Mouse (Mus musculus): ENCODE results near the gene Tmem167. TPM values are rescaled to one million over a fixed set of nuclear protein-coding genes. Genes with fewer than 3 reads are reported as not detected.

The Tmem167 gene
- polyA plus RNA-seq (2012; rRNA removed) (3.4 and 5.9 TPM in 2 replicates), polyA plus RNA-seq (2014; fragmentation: Nextera tagmentation; extraction: Ambion mirVana) (24.9 and 27.1 TPM in 2 replicates)

GRCm38 (mm10) chr13:90088962-90089824, at the start of gene Tmem167, which contains the start of gene Xrcc4:
Gene Tmem167, plus strand, starts transcription at chr13:90089123.
Gene Xrcc4, minus strand, starts transcription at chr13:90089608.
- peak within 1 kb of the TSS; percentile 95 for H3K4me2 ChIP-seq (ENCODE audit: low read depth)
- ATAC-seq (ENCODE audit: insufficient read depth) (peak; percentile 100), DNase-seq (ENCODE audit: low read depth in 3 of 3, low spot score in 3 of 3) (peak; percentile 94 to 96 (median 94))
- peak within 1 kb of the TSS; percentile 82 for H3K9ac ChIP-seq (replicated peaks)
- no peaks in the 10 kb centered on the region for H3K27me3 ChIP-seq (ENCODE audit: control insufficient read depth, insufficient read depth, low read length)
- H3K27ac ChIP-seq: peak within 1 kb of the TSS; percentile 59
- WGBS (ENCODE audit: insufficient replicate concordance): 2% methylated on average over 41 of the region's 41 CpGs
- H3K4me1 ChIP-seq (replicated peaks; ENCODE audit: control insufficient read depth in 2 of 2, insufficient read depth in 2 of 2, low read length in 1 of 2): peaks cover 4 to 5% of the 10 kb centered on the region in 2 experiments; a peak in 3 of 4 replicates
- peak within 1 kb of the TSS; percentile 97 to 98 for H3K4me3 ChIP-seq (ENCODE audit: insufficient read depth in 1 of 2, low read depth in 2 of 2, low read length in 2 of 2)
- no peaks in the 10 kb centered on the region for H3K9me3 ChIP-seq (ENCODE audit: control insufficient read depth, low read length)
- TF ChIP-seq CTCF (IDR thresholded peaks at IDR 0.05; ENCODE audit: low read depth): no peak
- 0 out of 2 replicates have a peak, but pooled peaks have one; percentile 4 for TF ChIP-seq EP300 (IDR thresholded peaks at IDR 0.05; ENCODE audit: low read depth)
- no peaks in the 10 kb centered on the region for H3K36me3 ChIP-seq (replicated peaks; ENCODE audit: control insufficient read depth, insufficient read depth, low read depth)

GRCm38 (mm10) chr13:90039613-90040012, 49.3 kb upstream of the Tmem167 start:
- Histone ChIP-seq H3K9me3 (ENCODE audit: control insufficient read depth, low read length) (no peaks in the 10 kb centered on the region), H3K27ac (no peak overlapping the region), H3K4me3 (ENCODE audit: insufficient read depth in 1 of 2, low read depth in 2 of 2, low read length in 2 of 2) (no peak overlapping the region), H3K36me3 (replicated peaks; ENCODE audit: control insufficient read depth, insufficient read depth, low read depth) (no peaks in the 10 kb centered on the region), H3K4me1 (replicated peaks; ENCODE audit: control insufficient read depth in 2 of 2, insufficient read depth in 2 of 2, low read length in 1 of 2) (no peaks in the 10 kb centered on the region), H3K27me3 (ENCODE audit: control insufficient read depth, insufficient read depth, low read length) (no peaks in the 10 kb centered on the region), H3K4me2 (ENCODE audit: low read depth) (no peak overlapping the region), H3K9ac (replicated peaks) (no peak overlapping the region)
- DNase-seq (ENCODE audit: low read depth in 3 of 3, low spot score in 3 of 3) (no peak), ATAC-seq (ENCODE audit: insufficient read depth) (no peak)
- 55% methylated on average over 2 of the region's 2 CpGs for WGBS (ENCODE audit: insufficient replicate concordance)
- TF ChIP-seq EP300 (IDR thresholded peaks at IDR 0.05; ENCODE audit: low read depth): no peak
- TF ChIP-seq CTCF (IDR thresholded peaks at IDR 0.05; ENCODE audit: low read depth): no peak

DNA sequence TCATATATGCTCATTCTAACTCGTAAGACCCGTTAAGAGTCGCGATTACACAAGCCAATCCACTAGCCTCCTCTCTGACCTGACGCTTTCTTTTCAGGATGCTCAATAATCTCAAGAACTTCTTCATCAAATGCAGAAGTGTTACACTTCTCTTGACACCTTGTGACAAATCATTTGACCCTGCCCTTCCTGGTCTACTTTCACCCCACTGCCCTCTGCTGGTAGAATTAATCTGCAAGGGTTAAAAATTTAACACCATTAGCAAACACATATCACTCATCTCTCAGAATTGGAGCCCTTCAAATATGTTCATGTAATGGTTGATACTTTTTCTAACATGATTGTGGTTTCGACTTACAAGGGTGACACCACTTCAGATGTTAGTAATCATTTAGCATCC, 37.2 kb upstream of the Tmem167 start:
- H3K4me1 ChIP-seq (replicated peaks; ENCODE audit: control insufficient read depth in 2 of 2, insufficient read depth in 2 of 2, low read length in 1 of 2): no peaks in the 10 kb centered on the region
- TF ChIP-seq EP300 (IDR thresholded peaks at IDR 0.05; ENCODE audit: low read depth) (no peak), CTCF (IDR thresholded peaks at IDR 0.05; ENCODE audit: low read depth) (peak; percentile 30; the same call in 1 of the 2 replicates)
- no peak for DNase-seq (ENCODE audit: low read depth in 3 of 3, low spot score in 3 of 3)
- H3K9ac ChIP-seq (replicated peaks): no peak overlapping the region
- no peaks in the 10 kb centered on the region for H3K9me3 ChIP-seq (ENCODE audit: control insufficient read depth, low read length)
- no peak for ATAC-seq (ENCODE audit: insufficient read depth)
- no peaks in the 10 kb centered on the region for H3K27me3 ChIP-seq (ENCODE audit: control insufficient read depth, insufficient read depth, low read length)
- 57% methylated on average over 6 of the region's 6 CpGs for WGBS (ENCODE audit: insufficient replicate concordance)
- H3K4me2 ChIP-seq (ENCODE audit: low read depth): no peak overlapping the region
- H3K27ac ChIP-seq: no peak overlapping the region
- H3K4me3 ChIP-seq (ENCODE audit: insufficient read depth in 1 of 2, low read depth in 2 of 2, low read length in 2 of 2): no peak overlapping the region
- H3K36me3 ChIP-seq (replicated peaks; ENCODE audit: control insufficient read depth, insufficient read depth, low read depth): no peaks in the 10 kb centered on the region

- 71% methylated on average over 3 of the region's 3 CpGs for WGBS (ENCODE audit: insufficient replicate concordance)
- Histone ChIP-seq H3K9ac (replicated peaks) (no peak overlapping the region), H3K27ac (no peak overlapping the region), H3K36me3 (replicated peaks; ENCODE audit: control insufficient read depth, insufficient read depth, low read depth) (no peaks in the 10 kb centered on the region), H3K4me1 (replicated peaks; ENCODE audit: control insufficient read depth in 2 of 2, insufficient read depth in 2 of 2, low read length in 1 of 2) (no peaks in the 10 kb centered on the region), H3K4me2 (ENCODE audit: low read depth) (no peak overlapping the region), H3K27me3 (ENCODE audit: control insufficient read depth, insufficient read depth, low read length) (no peaks in the 10 kb centered on the region), H3K9me3 (ENCODE audit: control insufficient read depth, low read length) (no peaks in the 10 kb centered on the region), H3K4me3 (ENCODE audit: insufficient read depth in 1 of 2, low read depth in 2 of 2, low read length in 2 of 2) (no peak overlapping the region)
- DNase-seq (ENCODE audit: low read depth in 3 of 3, low spot score in 3 of 3): no peak
- no peak for ATAC-seq (ENCODE audit: insufficient read depth)
- TF ChIP-seq CTCF (IDR thresholded peaks at IDR 0.05; ENCODE audit: low read depth) (no peak), EP300 (IDR thresholded peaks at IDR 0.05; ENCODE audit: low read depth) (no peak)
These were observed 36.5 kb upstream of the Tmem167 start for GRCm38 (mm10) chr13:90052408-90052807.

GRCm38 (mm10) chr13:90061877-90062276, 27.0 kb upstream of the Tmem167 start:
- no peaks in the 10 kb centered on the region for H3K9me3 ChIP-seq (ENCODE audit: control insufficient read depth, low read length)
- TF ChIP-seq CTCF (IDR thresholded peaks at IDR 0.05; ENCODE audit: low read depth): no peak
- TF ChIP-seq EP300 (IDR thresholded peaks at IDR 0.05; ENCODE audit: low read depth): no peak
- H3K4me2 ChIP-seq (ENCODE audit: low read depth): no peak overlapping the region
- no peak for DNase-seq (ENCODE audit: low read depth in 3 of 3, low spot score in 3 of 3)
- H3K4me1 ChIP-seq (replicated peaks; ENCODE audit: control insufficient read depth in 2 of 2, insufficient read depth in 2 of 2, low read length in 1 of 2): no peaks in the 10 kb centered on the region
- H3K27me3 ChIP-seq (ENCODE audit: control insufficient read depth, insufficient read depth, low read length): no peaks in the 10 kb centered on the region
- no peak overlapping the region for H3K4me3 ChIP-seq (ENCODE audit: insufficient read depth in 1 of 2, low read depth in 2 of 2, low read length in 2 of 2)
- no peak overlapping the region for H3K27ac ChIP-seq
- no peaks in the 10 kb centered on the region for H3K36me3 ChIP-seq (replicated peaks; ENCODE audit: control insufficient read depth, insufficient read depth, low read depth)
- ATAC-seq (ENCODE audit: insufficient read depth): no peak
- no peak overlapping the region for H3K9ac ChIP-seq (replicated peaks)
- 51% methylated on average over 1 of the region's 1 CpGs for WGBS (ENCODE audit: insufficient replicate concordance)
